Mouse (Mus musculus) A20 (cell line): ENCODE results near the gene Stac2.

ENCODE experiments used
- DNase-seq: peaks from one replicate; pipeline ENCODE4 v3.0.0-alpha.2; 2011; ENCODE audit warnings: low read depth, low spot score

The Stac2 gene

DNA sequence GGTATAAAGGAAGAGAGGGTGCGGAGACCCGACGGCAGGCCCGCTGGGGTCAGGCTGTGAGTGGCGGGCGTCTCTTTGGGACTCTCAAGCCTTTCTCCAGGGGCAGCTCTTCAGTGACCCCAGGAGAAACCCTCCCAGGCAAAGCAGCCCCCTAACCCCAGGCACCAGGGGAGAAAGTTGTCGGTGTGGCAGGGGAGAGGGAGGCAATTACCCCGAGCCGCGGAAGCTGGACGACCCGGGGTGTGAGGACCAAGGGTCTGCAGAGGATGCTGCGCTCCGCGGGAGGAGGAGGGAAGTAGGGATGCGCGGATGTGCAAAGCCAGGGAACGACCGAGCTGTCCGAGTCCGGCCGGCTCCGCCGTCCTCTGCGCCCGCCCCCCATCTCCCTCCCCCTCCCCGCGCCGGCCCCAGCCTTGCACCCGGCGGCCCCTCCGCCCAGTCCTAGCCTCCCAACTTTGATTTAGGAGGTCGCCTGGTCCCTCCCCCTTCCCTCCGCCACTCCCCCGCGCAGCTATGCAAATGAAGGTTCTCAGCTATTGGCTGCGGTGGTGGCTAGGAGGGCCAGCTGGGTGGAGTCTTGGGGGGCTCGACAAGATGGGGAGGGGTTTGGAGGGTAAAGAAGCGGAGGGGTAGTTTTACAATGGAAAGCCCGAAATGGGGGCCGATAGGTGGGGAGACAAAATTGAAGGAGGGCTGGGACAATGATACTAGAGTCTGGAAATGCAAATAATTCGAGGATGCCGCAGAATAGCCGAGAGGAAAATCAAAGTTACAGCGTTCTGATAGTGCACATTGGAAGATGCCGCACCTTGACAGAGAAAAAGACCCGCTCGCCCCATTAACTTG, at the start of gene Stac2:
Gene Stac2, minus strand, starts transcription at position 474 of the 846 bp plus-strand sequence.
- no peak for DNase-seq

GRCm38 (mm10) chr11:98101332-98101731, 48.1 kb upstream of the Stac2 start:
- no peak for DNase-seq

GRCm38 (mm10) chr11:98090583-98090982, 37.3 kb upstream of the Stac2 start:
- no peak for DNase-seq

DNA sequence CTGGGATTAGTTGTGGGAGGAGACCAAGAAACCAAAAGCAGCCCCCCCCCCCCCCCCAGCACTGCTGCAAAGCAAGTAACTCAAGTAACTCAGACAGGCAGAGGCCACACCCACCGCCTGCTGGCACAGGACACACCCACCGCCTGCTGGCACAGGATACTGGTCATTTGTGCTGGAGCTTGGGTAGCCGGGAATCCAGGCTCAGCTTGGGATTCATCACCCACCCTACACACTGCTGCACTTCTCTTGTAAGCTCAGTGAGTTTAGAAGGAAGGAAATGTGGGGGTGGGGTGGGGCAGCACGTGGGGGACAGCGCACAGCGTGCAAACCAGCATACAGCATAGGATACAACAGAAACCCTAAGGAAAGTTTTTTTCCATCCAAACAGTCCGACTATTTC, 35.0 kb upstream of the Stac2 start:
- DNase-seq, result no peak

DNA sequence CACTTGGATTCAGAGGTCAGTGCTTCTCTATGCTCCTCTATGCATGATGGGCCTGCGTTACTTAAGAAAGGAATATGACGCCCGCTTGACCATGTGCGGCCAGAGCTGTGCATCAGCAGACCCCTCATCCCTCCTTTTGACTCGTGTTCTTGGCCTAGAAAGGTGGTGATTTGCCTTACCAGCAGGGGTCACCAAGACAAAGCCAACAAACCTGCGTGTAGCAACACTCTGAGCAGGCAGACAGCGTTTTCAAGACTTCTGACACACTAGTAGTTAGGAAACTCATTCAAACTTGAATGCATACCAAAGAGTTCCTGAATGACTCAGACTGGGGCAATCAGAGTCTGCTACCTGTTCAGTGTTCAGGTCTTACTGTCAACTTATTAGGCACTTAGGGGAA, 33.3 kb upstream of the Stac2 start:
- no peak for DNase-seq

DNA sequence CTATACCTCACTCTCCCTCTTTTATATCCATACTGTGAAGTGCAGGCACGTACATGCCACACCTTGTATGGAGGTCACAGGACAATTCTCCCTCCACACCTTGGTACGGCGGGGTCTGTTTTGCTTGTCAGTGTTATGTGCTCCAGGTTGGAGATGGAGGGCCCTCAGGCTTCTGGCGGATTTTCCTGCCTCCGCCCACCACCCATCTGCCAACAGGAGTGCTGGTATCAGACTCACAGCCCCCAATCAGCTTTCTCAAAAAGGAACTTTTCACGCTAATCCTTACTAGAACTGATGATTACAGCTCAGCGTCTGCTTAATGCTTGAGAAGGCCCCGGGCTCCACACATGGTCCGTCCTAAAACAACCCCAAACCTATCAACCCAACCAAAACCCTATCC, 32.9 kb upstream of the Stac2 start:
- DNase-seq, result no peak

- no peak for DNase-seq
These were observed 29.5 kb upstream of the Stac2 start for GRCm38 (mm10) chr11:98082745-98083144.

DNA sequence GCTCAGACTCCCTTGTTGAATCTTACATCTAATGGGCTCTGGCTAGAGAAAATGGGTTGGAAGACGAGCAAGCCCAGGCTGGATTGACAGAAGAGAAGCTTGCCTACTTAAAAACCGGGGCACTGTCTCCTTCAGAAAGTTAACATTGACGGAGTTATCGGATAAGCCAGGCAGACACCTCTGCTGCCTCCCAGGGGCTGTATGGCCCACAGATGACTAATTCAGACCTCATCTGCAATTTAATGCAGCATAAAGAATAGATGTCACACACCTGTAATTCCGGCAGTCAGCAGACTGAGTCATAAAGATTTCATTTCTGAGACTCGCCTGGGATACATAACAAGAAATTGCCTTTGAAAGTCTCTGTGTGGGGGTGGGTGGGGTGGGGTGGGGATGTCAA, 27.2 kb upstream of the Stac2 start:
- no peak for DNase-seq

GRCm38 (mm10) chr11:98077086-98077485, 23.8 kb upstream of the Stac2 start:
- no peak for DNase-seq

GRCm38 (mm10) chr11:98075195-98075808, 22.0 kb upstream of the Stac2 start:
- peak; percentile 89 for DNase-seq

GRCm38 (mm10) chr11:98073442-98073841, 20.2 kb upstream of the Stac2 start:
- DNase-seq, result no peak

DNA sequence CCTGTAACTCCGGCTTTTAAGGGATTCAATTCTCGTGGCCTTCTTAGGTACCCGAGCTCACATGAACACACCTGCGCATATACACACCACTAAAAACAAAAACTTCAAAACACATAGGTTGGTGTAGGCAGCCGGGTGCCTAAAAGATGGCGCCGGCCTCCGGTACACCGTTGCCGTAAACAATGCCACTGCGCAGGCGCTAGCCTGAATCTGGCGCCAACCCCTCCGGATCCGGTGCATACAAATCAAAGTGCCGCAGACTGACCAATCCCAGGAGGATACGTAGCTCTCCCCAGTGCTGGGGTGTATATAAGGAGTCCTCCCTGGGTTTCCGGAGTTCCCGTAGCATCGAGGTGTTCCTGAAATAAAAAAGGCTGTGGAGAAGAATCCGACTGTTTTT, 14.0 kb upstream of the Stac2 start:
- DNase-seq, result no peak

GRCm38 (mm10) chr11:98066201-98066600, 12.9 kb upstream of the Stac2 start:
- DNase-seq, result no peak

DNA sequence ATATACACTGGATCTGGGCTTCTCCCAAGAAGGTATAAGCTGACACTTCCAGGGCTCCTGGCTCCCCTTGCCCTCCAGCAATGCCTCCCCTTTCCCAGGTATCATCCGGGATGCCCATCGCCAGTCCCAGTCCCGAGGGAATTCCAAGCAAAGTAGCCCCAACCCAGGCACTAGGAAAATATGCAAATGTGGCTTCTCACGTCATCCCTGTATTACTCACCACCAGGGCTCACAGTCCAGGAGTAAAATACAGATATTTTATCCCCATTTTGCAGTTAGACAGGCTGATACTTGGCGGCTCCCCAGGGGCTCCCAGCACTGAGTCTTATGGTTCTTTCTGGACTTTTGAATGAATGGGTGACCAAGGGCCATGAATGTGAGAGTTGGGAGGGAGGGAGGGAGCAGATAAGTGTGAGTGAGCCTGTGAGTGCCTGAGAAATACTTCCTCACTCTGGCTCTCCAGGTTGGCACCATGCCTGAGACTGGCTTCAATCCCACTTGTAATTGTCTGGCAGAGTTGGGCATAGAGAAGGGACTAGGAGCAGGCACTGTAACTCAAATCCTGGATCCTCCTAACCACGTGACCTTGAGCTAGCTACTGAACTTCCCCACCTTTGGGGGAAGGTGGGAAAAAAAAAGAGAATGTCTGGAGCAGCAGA, 8.8 kb upstream of the Stac2 start:
- no peak for DNase-seq

GRCm38 (mm10) chr11:98061441-98061840, 8.2 kb upstream of the Stac2 start:
- DNase-seq, result no peak

GRCm38 (mm10) chr11:98060104-98060692, 6.9 kb upstream of the Stac2 start:
- no peak for DNase-seq

- DNase-seq, result no peak
These were observed 6.4 kb upstream of the Stac2 start for GRCm38 (mm10) chr11:98059662-98060061.

- DNase-seq, result peak; percentile 64
These were observed 4.7 kb upstream of the Stac2 start for GRCm38 (mm10) chr11:98057998-98058397.

GRCm38 (mm10) chr11:98057466-98057865, 4.2 kb upstream of the Stac2 start:
- DNase-seq, result no peak

DNA sequence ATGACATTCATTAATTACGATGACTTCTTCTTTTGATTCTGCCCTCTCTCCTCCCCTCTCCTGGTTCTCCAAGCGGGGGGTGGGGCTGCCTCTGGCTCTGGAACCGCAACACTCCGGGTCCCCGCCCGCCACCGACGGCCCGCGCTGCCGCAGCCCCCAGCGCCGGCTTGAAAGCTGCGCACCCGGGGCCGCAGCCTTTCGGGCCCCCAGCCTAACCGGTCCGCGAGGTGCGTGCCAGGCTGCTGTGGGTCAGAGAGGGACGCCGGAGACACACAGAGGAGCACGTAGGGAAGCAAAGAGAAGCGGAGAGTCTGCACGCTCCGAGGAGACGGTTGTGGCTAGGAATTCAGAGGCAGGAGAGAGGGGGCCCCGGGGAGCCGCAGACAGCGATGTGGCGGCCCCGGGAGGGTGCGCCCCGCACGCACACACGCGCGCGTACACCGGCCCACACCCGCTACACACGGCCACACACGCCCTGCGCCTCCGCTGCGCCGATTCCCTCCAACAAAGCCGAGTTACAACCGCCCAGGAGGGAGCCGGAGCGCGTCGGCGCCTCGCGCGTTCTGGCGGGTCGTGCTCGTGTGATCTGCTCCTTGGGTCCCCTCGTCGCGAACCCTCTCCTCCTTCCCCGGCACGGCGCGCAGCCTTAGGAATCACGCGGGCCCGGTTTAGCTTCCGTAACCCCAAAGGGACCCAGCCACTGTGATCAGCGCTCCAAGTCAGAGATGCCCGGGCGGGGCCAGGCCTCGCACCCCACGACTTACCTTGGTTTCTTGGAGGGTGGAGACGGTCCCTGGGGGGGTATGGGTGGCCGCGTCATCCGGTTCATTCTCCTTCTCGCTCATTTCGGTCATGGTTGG, 903 bp downstream of the Stac2 start:
- DNase-seq, result no peak

GRCm38 (mm10) chr11:98051611-98052128, 1.6 kb downstream of the Stac2 start:
- DNase-seq, result no peak
